Mouse (Mus musculus): ENCODE data around the gene Sgo2b.
"Not testable (repeated sequence)": the region's sequence is repeated elsewhere in the genome, so short reads cannot be mapped to it uniquely, and the experiment has no call there.

The Sgo2b gene

DNA sequence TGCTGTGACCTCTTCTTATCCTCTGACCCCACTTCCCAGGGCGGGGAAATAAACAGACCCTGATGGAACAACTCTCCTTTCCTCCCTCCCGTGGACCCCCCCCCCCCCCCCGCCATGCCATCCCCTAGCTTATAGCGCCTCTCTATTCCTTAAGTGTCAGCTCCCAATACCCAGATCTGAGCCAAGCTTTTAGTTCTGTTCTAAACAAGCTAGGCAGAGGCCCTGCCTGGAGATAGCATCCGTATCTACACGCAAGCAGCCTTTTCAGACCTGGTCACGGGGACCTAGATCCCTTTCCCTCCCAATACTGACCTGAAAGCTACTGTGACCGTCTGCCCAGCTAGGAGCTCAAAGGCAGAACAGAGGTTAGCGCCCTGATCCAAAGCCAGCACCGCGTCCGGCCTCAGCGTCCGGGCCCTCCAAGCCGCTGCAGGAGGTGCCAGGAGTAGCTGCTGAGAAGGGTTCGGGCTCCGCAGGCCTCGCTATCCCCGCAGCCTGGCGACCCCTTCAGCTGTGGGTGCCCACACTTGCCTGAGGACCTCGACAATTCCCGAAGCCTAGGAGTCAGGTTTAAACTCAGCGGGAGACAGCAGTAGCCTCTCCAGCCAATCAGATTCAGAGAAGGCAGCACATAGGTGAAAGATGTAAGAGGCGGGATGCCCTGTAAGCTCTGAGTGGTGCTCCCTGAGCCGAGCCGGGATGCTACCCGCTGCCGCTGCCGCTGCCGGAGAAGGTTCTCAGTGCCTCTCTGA, at the start of gene Sgo2b:
Sgo2b (minus strand) TSS at position 623 of the 752 bp plus-strand sequence.
- no peak for DNase-seq

- not testable (repeated sequence) for DNase-seq
Observed at GRCm38 (mm10) chr8:63970612-63971391, 18.8 kb upstream of the Sgo2b start.

GRCm38 (mm10) chr8:63961032-63961785, 9.2 kb upstream of the Sgo2b start:
- no peak for DNase-seq

- DNase-seq: not testable (repeated sequence)
Observed at GRCm38 (mm10) chr8:63953802-63954201, 1.8 kb upstream of the Sgo2b start.

DNA sequence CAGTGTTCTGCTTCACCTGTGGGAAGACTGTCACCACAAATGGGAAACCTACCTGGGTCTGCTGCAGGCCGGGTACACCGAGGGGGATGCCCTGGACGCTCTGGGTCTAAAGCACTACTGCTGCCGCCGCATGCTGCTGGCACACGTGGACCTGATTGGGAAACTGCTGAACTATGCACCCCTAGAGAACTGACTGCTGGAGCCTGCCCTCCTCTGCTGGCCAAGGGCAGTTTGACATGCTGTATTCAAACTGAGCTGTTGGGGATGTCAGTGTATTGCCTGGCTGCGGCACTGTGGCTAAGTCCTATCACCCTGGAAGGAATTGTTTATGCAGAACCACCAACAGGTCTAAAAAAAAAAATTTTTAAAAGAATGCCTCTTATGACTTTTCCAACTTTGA, 18.9 kb downstream of the Sgo2b start:
- no peak for DNase-seq

- no peak for DNase-seq
Observed at GRCm38 (mm10) chr8:63929301-63930097, 22.5 kb downstream of the Sgo2b start.

GRCm38 (mm10) chr8:63921257-63921960, 30.6 kb downstream of the Sgo2b start:
- DNase-seq: no peak

DNA sequence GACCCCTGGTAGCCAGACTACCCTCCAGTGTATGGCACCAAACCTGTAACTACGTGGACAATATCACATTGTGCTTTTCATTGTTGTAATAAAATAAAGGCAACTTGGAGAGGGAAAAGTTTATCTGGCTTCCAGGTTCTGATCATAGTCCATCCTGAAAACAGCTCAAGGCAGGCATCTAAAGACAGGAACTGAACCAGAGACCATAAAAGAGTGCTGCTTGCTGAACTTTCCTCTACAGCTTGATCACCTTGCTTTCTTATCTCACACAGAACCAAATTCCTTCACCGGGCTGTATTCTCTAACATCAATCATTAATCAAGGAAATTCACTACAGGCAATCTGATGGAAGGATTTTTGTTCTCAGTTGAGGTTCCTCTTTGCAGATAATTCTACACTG, 57.0 kb downstream of the Sgo2b start:
- no peak for DNase-seq

DNA sequence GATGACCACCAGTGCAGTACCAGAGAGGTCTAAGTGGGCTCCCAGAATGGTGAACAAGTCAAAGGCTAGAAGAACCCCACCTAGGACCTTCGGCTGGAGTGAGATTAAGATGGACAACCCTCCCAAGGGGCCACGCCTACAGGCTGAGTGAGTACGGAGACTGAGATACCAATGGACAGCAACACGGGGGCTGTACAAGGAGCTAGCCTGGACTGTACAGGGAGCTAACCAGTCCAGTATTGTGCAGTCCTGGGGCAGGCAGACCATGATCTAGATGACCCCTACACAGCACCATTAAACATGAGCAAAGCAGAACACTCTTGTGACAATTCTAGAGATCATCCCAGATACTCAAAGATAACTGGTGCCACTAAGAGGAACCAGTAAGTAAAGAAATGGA, 73.7 kb downstream of the Sgo2b start:
- no peak for DNase-seq

DNA sequence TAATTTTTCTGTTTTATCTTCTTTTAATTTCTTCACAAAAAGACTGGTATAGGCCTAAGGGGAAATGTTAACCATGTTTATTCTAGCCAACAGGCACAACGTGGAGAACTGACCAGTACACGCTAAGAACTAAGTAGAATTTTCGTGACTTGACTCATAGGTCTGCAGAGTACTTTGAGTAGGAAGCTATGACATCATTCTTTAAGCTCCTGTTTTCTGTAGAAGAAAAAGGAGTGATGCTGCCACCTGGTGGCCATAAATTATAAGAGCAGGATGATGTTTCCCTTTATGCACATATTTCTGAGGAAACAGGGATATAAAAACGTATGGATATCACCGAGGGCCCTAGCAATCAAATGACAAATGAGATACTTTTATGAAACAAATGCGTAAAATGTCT, 74.7 kb downstream of the Sgo2b start:
- peak; percentile 50 for DNase-seq

GRCm38 (mm10) chr8:63876949-63877348, 75.1 kb downstream of the Sgo2b start:
- no peak for DNase-seq
